Mouse (Mus musculus) inflammation-experienced regulatory T-cells, adult 6 months (primary cell): ENCODE data around the gene Nfib. TPM values are rescaled to one million over a fixed set of nuclear protein-coding genes. Genes with fewer than 3 reads are reported as not detected.

Experiments used
- polyA plus RNA-seq, 3 experiments: library from polyadenylated mRNA; unstranded; fragments of 100-300 nt; shearing (Covaris generic); gene quantifications; one replicate each; pipeline ENCODE4 v1.2.1; 2017

Gene Nfib
- polyA plus RNA-seq, 3 experiments from 2014 or later, result 0.04 to 0.11 TPM; not detected in 1

Other genes with a start within 250 kb of the Nfib start
- 10 to 100 TPM; 11.5 to 23.0 (median 13.2) TPM for gene Zdhhc21, start 154.2 kb upstream of the Nfib start, polyA plus RNA-seq
- gene Cer1, start 179.4 kb upstream of the Nfib start, polyA plus RNA-seq, result not detected